Mouse (Mus musculus) frontal cortex, postnatal 36 days (tissue): Measurements from ENCODE around the gene Iqgap2.

Experiments used
- DNase-seq, 2 experiments: peaks; one replicate each; pipeline ENCODE4 v3.0.0; 2022; ENCODE audit warnings: low spot score in 2 of 2

Gene Iqgap2

DNA sequence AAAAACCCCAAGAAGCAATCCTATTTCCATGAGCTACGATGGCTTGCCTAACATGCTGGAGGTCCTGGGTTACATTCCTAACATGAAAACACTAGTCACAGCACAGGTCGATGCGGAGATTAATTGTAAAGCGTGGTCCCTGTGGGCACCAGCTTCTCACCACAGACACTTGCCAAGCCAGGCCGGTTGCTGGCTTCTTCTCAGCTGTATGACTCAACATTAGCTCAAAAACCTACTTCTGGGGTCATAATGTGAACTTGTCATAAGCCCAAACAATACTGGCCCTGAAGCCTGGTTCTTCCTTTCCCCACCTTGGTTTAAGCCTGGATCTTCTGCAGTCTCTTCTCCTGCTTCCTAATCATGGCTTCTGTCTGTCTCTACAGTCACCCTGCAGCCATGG is 306.8 kb downstream of the Iqgap2 start:
- DNase-seq = no peak

DNA sequence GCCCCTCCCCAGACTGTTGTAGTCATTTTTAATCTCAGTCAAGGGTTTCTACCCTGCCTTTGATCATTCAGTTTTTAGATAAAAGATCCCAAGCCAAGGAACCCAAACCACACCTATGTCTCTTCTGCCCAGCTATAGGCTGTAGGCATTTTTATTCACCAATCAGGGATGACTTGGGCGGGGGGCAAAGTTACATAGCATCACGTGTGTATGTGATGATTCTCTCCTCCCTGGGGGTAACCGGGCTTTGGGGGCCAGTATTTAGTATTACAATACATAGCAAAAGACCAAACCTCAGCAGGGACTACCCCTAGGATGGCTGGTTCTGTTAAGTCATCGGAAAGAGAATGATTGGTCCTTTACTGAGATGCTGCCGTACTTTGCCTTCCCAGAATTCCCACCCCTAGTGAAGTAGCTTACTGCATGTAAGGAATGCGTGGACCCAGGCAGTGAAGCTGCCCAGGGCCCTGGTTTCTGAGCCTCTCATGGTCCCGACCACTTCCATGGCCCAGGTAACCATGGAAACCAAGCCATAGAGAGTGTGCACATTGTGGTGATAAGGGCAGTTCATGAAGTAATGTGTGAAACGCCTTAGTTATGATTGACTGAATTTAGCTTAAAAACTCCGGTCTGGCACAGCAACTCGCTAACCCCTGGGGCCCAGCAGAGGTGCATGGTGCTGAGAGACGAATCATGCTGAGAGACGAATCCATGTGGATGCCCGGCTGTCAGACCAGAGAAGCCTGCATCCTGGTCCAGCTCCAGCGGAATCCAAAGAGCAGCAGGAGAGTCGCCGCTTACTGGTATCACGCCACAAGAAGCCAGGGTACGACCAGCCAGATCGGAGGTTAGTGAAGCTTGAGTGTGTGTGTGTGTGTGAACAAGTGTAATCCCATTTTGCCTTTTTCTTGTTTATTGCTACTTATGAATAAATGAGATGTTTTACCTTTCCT is 308.2 kb downstream of the Iqgap2 start:
- no peak for DNase-seq

DNA sequence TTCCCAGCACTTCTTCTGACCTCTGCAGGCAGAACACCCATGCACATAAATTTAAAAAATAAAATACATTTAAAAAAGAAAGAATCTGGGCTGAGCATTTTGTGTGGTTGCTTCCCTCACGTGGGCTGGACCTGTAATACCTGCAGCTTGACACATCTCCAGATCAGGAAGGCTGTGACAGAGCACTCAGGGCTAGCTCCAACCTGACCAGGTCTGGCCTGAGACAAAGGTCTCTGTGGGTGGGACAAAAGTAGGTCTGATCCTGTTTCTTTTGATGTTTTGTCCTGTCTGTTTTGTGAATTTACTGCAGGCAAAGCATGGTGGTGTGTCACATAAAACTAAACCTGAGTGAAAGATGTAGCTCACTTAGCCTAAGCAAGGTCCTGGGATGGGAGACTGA is 309.9 kb downstream of the Iqgap2 start:
- DNase-seq = no peak

- no peak for DNase-seq
Measured at GRCm38 (mm10) chr13:95578016-95578697, 313.6 kb downstream of the Iqgap2 start.
